Mouse (Mus musculus): ENCODE measurements around the gene A930017K11Rik.

DNA sequence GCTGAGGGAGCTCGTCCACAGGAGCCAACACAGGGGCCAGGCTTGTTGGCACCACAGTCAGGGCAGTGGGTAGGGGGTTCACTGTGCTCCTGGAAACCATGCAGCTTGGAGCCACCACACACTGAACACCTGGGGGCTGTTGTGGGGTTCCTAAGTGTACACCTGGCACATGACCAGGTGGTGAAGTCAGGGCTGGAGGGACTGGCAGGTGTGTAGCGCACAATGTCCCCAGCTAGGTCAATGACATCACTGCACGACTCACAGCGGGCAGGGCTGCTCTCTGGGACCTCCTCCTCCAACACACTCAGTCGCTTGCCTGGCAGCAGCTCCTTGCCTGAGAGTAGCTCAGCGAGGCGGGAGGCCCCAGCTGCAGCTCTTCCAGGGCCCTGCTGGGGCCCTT, 11.9 kb upstream of the A930017K11Rik start:
- TF ChIP-seq TBP (IDR thresholded peaks at IDR 0.05; ENCODE audit: low read depth, low read length) (no peak), POLR2A (IDR thresholded peaks at IDR 0.05; ENCODE audit: control insufficient read depth in 1 of 2, insufficient read depth in 1 of 2, low read depth in 1 of 2, low read length in 2 of 2, poor library complexity in 1 of 2) (no peak), GATA1 (IDR thresholded peaks at IDR 0.05; ENCODE audit: low read depth, low read length) (no peak)

All from MEL (cell line).